8 mouse cellular contexts compared by ENCODE assay signal in the genomic region with DNA sequence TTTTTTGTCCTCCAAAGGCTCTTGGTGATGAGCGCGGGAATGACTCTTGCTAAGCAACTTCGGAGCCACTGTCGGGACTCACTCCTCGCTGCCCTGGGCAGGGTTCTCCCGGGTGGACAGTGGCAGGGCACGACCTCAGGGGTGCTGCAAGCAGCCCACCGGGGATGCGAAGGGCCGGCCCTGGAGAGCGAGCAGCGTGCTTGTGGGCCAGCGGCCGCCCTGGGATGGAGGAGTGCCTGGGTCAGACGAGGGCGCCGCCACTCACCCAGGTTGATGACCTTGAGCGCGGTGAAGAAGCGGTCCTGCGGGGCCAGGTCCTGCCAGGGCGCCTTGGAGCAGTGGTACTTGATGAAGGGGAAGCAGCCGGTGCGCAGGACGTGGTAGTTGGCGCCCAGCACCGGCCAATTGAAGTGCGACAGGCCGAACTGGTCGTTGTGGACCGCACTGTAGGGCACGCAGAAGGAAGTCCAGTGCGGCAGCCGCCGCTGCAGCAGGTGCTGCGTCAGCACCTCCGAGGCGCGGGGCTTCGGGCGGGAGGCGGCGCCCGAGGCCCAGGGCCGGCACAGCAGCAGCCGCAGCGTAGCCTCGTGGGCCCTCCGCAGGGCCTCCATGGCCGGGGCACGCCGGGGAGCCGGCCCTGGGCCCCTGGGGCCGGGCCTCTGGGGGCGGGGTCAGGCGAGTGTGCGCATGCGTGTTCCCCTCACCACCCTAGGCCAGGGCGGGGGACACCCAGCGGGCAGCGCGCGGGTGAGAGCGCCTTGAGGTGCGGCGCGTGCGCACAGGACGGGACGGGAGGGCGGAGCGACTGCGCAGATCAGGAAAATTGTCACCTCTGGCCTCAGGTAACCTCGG. TPM values are rescaled to one million over a fixed set of nuclear protein-coding genes. Genes with fewer than 3 reads are reported as not detected.
A peak's percentile ranks its signal among the peaks of the same experiment; 100 is the strongest.
DNase-seq lines count a peak whose midpoint lies in the region; ATAC-seq and TF ChIP-seq lines count a peak whose summit lies in the region.

A gene (minus strand): TSS at position 636 of the 852 bp plus-strand sequence.

- H3K36me3 ChIP-seq in heart, embryonic 14.5 days (ENCODE audit: control insufficient read depth, insufficient read depth, low read length): no peaks in the 10 kb centered on the region
- no peaks in the 10 kb centered on the region for H3K36me3 ChIP-seq in liver, embryonic 14.5 days (replicated peaks; ENCODE audit: control insufficient read depth, insufficient read depth, low read depth)
- no peaks in the 10 kb centered on the region for H3K36me3 ChIP-seq in neural tube, embryonic 11.5 days (ENCODE audit: control insufficient read depth, insufficient read depth, low read length)
- H3K36me3 ChIP-seq in stomach, postnatal 0 days (ENCODE audit: control insufficient read depth, insufficient read depth, low read length): no peaks in the 10 kb centered on the region; the same call in 1 of the 2 replicates

- ATAC-seq in heart, embryonic 14.5 days (ENCODE audit: insufficient number of reproducible peaks, insufficient read depth, low FRiP score, low read depth): peak; percentile 97
- peak; percentile 99 for ATAC-seq in liver, embryonic 14.5 days (ENCODE audit: insufficient read depth)
- ATAC-seq in neural tube, embryonic 11.5 days (ENCODE audit: insufficient read depth, low FRiP score, low TSS enrichment): peak; percentile 92
- peak; percentile 99 for ATAC-seq in stomach, postnatal 0 days (ENCODE audit: low FRiP score, low TSS enrichment)

- H3K9ac ChIP-seq in heart, embryonic 14.5 days (ENCODE audit: low read length): peak within 1 kb of the TSS; percentile 93
- peak within 1 kb of the TSS; percentile 89 for H3K9ac ChIP-seq in liver, embryonic 14.5 days (replicated peaks)
- H3K9ac ChIP-seq in neural tube, embryonic 11.5 days (ENCODE audit: low read length): peak within 1 kb of the TSS; percentile 75
- H3K9ac ChIP-seq in stomach, postnatal 0 days (ENCODE audit: low read length): peak within 1 kb of the TSS; percentile 80

- peaks cover 3% of the 10 kb centered on the region; the same call in 1 of the 2 replicates for H3K4me1 ChIP-seq in brown adipose tissue, adult 24 weeks (ENCODE audit: control insufficient read depth, insufficient read depth, insufficient read length, low read length)
- peaks cover 5 to 15% of the 10 kb centered on the region in 2 experiments; a peak in 3 of 4 replicates for H3K4me1 ChIP-seq in heart, embryonic 14.5 days (ENCODE audit: control insufficient read depth in 2 of 2, insufficient read depth in 2 of 2, low read length in 2 of 2)
- H3K4me1 ChIP-seq in liver, embryonic 14.5 days (replicated peaks; ENCODE audit: control insufficient read depth in 2 of 2, insufficient read depth in 2 of 2, low read length in 1 of 2): peaks cover 6 to 9% of the 10 kb centered on the region in 2 experiments
- peaks cover 4% of the 10 kb centered on the region for H3K4me1 ChIP-seq in neural tube, embryonic 11.5 days (ENCODE audit: control insufficient read depth, insufficient read depth, low read length)
- 0 out of 2 replicates have a peak, but pooled peaks cover 3% of the 10 kb centered on the region for H3K4me1 ChIP-seq in stomach, postnatal 0 days (replicated peaks; ENCODE audit: control insufficient read depth, insufficient read depth)

- TF ChIP-seq CTCF in liver, embryonic 14.5 days (IDR thresholded peaks at IDR 0.05; ENCODE audit: low read depth): peak; percentile 12
- no peak; the same call in 1 of the 2 replicates for TF ChIP-seq CTCF in stomach, postnatal 0 days (IDR thresholded peaks at IDR 0.05; ENCODE audit: low read depth)

- H3K4me2 ChIP-seq in heart, embryonic 14.5 days (ENCODE audit: low read length): peak within 1 kb of the TSS; percentile 86
- peak within 1 kb of the TSS; percentile 90 for H3K4me2 ChIP-seq in liver, embryonic 14.5 days (ENCODE audit: low read depth)
- peak within 1 kb of the TSS; percentile 79 for H3K4me2 ChIP-seq in neural tube, embryonic 11.5 days (ENCODE audit: low read depth)
- peak within 1 kb of the TSS; percentile 97 for H3K4me2 ChIP-seq in stomach, postnatal 0 days (replicated peaks; ENCODE audit: low read depth)

- H3K27ac ChIP-seq in brown adipose tissue, adult 24 weeks (replicated peaks; ENCODE audit: low read depth, low read length): peak within 1 kb of the TSS; percentile 73
- H3K27ac ChIP-seq in heart, embryonic 14.5 days (replicated peaks in 1 of 2; ENCODE audit: control insufficient read depth in 1 of 2, insufficient read depth in 1 of 2, low read depth in 2 of 2, low read length in 2 of 2): peak within 1 kb of the TSS; percentile 95 to 97
- peak within 1 kb of the TSS; percentile 78 for H3K27ac ChIP-seq in liver, embryonic 14.5 days
- peak within 1 kb of the TSS; percentile 72 for H3K27ac ChIP-seq in neural tube, embryonic 11.5 days (ENCODE audit: low read depth, low read length)
- H3K27ac ChIP-seq in stomach, postnatal 0 days (replicated peaks): peak within 1 kb of the TSS; percentile 88

- TF ChIP-seq EP300 in liver, embryonic 14.5 days (IDR thresholded peaks at IDR 0.05; ENCODE audit: low read depth): no peak
- TF ChIP-seq EP300 in stomach, postnatal 0 days (optimal IDR thresholded peaks at IDR 0.05): no peak

- no peaks in the 10 kb centered on the region for H3K9me3 ChIP-seq in heart, embryonic 14.5 days (ENCODE audit: control insufficient read depth, low read length)
- H3K9me3 ChIP-seq in liver, embryonic 14.5 days (ENCODE audit: control insufficient read depth, low read length): no peaks in the 10 kb centered on the region
- no peaks in the 10 kb centered on the region for H3K9me3 ChIP-seq in neural tube, embryonic 11.5 days (ENCODE audit: control insufficient read depth, low read length)
- H3K9me3 ChIP-seq in stomach, postnatal 0 days (ENCODE audit: control insufficient read depth, low read length): no peaks in the 10 kb centered on the region

- WGBS in heart, embryonic 14.5 days: under 1% methylated on average over 61 of the region's 74 CpGs
- under 1% methylated on average over 73 of the region's 74 CpGs for WGBS in liver, embryonic 14.5 days (ENCODE audit: insufficient replicate concordance)
- WGBS in neural tube, embryonic 11.5 days: under 1% methylated on average over 73 of the region's 74 CpGs
- under 1% methylated on average over 65 of the region's 74 CpGs for WGBS in stomach, postnatal 0 days

- DNase-seq in CD4-positive, CD25-positive, alpha-beta regulatory T cell, adult 2 months (ENCODE audit: low read depth, low spot score): peak; percentile 97
- DNase-seq in fibroblast of lung, adult 2 months (ENCODE audit: low read depth): peak; percentile 70
- peak; percentile 95 to 98 for DNase-seq in kidney, postnatal 25 days
- DNase-seq in liver, embryonic 14.5 days (ENCODE audit: low read depth in 3 of 3, low spot score in 3 of 3): peak; percentile 85 to 91 (median 86)
- DNase-seq in neural tube, embryonic 11.5 days (ENCODE audit: low spot score): peak; percentile 91
- peak; percentile 97 for DNase-seq in stomach, postnatal 0 days (ENCODE audit: low spot score)

- H3K27me3 ChIP-seq in heart, embryonic 14.5 days (ENCODE audit: control insufficient read depth, insufficient read depth, low read length): no peaks in the 10 kb centered on the region
- H3K27me3 ChIP-seq in liver, embryonic 14.5 days (ENCODE audit: control insufficient read depth, insufficient read depth, low read length): no peaks in the 10 kb centered on the region
- H3K27me3 ChIP-seq in neural tube, embryonic 11.5 days (ENCODE audit: control insufficient read depth, insufficient read depth, low read length): no peaks in the 10 kb centered on the region
- H3K27me3 ChIP-seq in stomach, postnatal 0 days (ENCODE audit: control insufficient read depth, insufficient read depth, low read length): no peaks in the 10 kb centered on the region

- peak within 1 kb of the TSS; percentile 66 for H3K4me3 ChIP-seq in brown adipose tissue, adult 24 weeks (ENCODE audit: insufficient read depth, low read depth, low read length)
- H3K4me3 ChIP-seq in heart, embryonic 14.5 days (ENCODE audit: control insufficient read depth in 1 of 2, insufficient read depth in 1 of 2, low read depth in 1 of 2, low read length in 2 of 2): peak within 1 kb of the TSS; percentile 86 to 89
- H3K4me3 ChIP-seq in liver, embryonic 14.5 days (ENCODE audit: insufficient read depth in 1 of 2, low read depth in 2 of 2, low read length in 2 of 2): peak within 1 kb of the TSS; percentile 90 to 93
- H3K4me3 ChIP-seq in neural tube, embryonic 11.5 days (ENCODE audit: low read depth, low read length): peak within 1 kb of the TSS; percentile 88
- peak within 1 kb of the TSS; percentile 79 for H3K4me3 ChIP-seq in stomach, postnatal 0 days (ENCODE audit: low read depth, low read length)

RNA-seq across cellular contexts. Expression of the gene that starts here (rescaled TPM):
- polyA plus RNA-seq in brown adipose tissue, adult 24 weeks (2012; ENCODE audit: insufficient read depth, insufficient read length, missing spikeins): 79.9 and 109 TPM in 2 replicates
- polyA plus RNA-seq in heart, embryonic 14.5 days (2014; fragmentation: Nextera tagmentation; extraction: Ambion mirVana): 80.7 and 80.9 TPM in 2 replicates
- 10.2 and 18.0 TPM in 2 replicates for polyA plus RNA-seq in liver, embryonic 14.5 days (2012; rRNA removed)
- polyA plus RNA-seq in liver, embryonic 14.5 days (2014; fragmentation: Nextera tagmentation; extraction: Ambion mirVana): 23.9 and 24.4 TPM in 2 replicates
- 40.5 and 43.8 TPM in 2 replicates for polyA plus RNA-seq in neural tube, embryonic 11.5 days (2014; fragmentation: Nextera tagmentation; extraction: Ambion mirVana)
- polyA plus RNA-seq in stomach, postnatal 0 days (2015; fragmentation: Nextera tagmentation; extraction: Ambion mirVana): 55.2 and 60.1 TPM in 2 replicates

Comparison
In these comparisons a context has a peak if more than half of its experiments do, and no peak if none do; other contexts are left out.
1. Peak in every context shown above with its lines: DNase-seq, ATAC-seq, H3K4me3 ChIP-seq and H3K27ac ChIP-seq.